Mouse (Mus musculus): ENCODE data around the gene Polq. TPM values are rescaled to one million over a fixed set of nuclear protein-coding genes. Genes with fewer than 3 reads are reported as not detected.

Gene Polq
- total and polyA plus RNA-seq, 3 experiments = 13.6 to 17.2 TPM; not detected in 1

DNA sequence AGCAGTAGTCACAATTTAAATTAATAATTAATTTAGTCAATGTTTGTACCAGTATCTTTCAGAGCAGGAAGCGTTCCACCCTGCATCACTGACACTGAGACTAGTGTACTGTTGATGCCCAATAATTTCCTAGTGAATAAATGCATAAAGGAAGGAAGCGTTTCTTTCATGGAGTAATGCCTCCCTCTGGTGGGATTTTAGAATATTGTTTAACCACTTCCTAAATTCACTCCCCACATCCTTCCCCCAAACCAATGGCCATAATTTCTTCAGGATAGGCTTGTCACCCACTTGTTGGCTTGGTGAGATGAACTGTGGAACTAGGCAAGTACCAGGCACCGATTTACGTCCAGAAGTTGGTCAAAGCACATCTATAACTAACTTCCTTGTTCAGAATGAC is 1.2 kb upstream of the Polq start:
- TF ChIP-seq KAT2A (conservative IDR thresholded peaks at IDR 0.05; ENCODE audit: low read depth, low read length) (no peak), SIN3A (IDR thresholded peaks at IDR 0.05; ENCODE audit: low read length) (peak; percentile 61), E2F4 (IDR thresholded peaks at IDR 0.05; ENCODE audit: borderline replicate concordance, low read depth, low read length) (no peak), ZC3H11A (IDR thresholded peaks at IDR 0.05; ENCODE audit: low read depth, low read length) (peak; percentile 86), JUND (IDR thresholded peaks at IDR 0.05; ENCODE audit: low read depth, low read length) (no peak), RAD21 (IDR thresholded peaks at IDR 0.05; ENCODE audit: low read depth, low read length) (peak; percentile 98), USF1 (IDR thresholded peaks at IDR 0.05; ENCODE audit: low read depth, low read length) (no peak), SMC3 (IDR thresholded peaks at IDR 0.05; ENCODE audit: low read depth, low read length) (peak; percentile 84), CTCF (IDR thresholded peaks at IDR 0.05 in 2 of 3, conservative IDR thresholded peaks at IDR 0.05 in 1 of 3; ENCODE audit: control insufficient read depth in 1 of 3, insufficient read depth in 1 of 3, low read depth in 2 of 3, low read length in 3 of 3, poor library complexity in 1 of 3, severe bottlenecking in 1 of 3) (peak in 2 of 3 experiments; percentile 45 to 86; a peak in 4 of 6 replicates), NELFE (IDR thresholded peaks at IDR 0.05; ENCODE audit: low read depth, low read length) (no peak)
- H3K27ac ChIP-seq (ENCODE audit: control insufficient read depth, low read depth, low read length) = no peak overlapping the region

GRCm38 (mm10) chr16:37011922-37012289 is 320 bp downstream of the Polq start:
- Histone ChIP-seq H3K36me3 (ENCODE audit: control insufficient read depth in 1 of 2, insufficient read depth in 2 of 2, low read length in 2 of 2) (peaks cover 2 to 11% of the 10 kb centered on the region in 2 experiments; a peak in 3 of 4 replicates), H3K27ac (ENCODE audit: control insufficient read depth, low read depth, low read length) (peak overlapping the region; percentile 28; the same call in 1 of the 2 replicates), H3K4me1 (ENCODE audit: control insufficient read depth in 1 of 2, insufficient read depth in 2 of 2, low read length in 2 of 2) (peaks cover 0 to 11% of the 10 kb centered on the region in 2 experiments; a peak in 1 of 4 replicates), H3K9ac (ENCODE audit: control insufficient read depth, low read depth, low read length, poor library complexity, severe bottlenecking) (peak overlapping the region; percentile 92), H3K27me3 (ENCODE audit: control insufficient read depth in 1 of 2, insufficient read depth in 2 of 2, low read length in 2 of 2) (no peaks in the 10 kb centered on the region; a peak in 1 of 4 replicates), H3K9me3 (replicated peaks; ENCODE audit: insufficient read depth, low read length) (no peaks in the 10 kb centered on the region), H3K79me2 (ENCODE audit: control insufficient read depth, insufficient read depth, low read length, poor library complexity) (peaks cover 16% of the 10 kb centered on the region), H3K4me3 (ENCODE audit: control insufficient read depth in 1 of 2, insufficient read depth in 1 of 2, low read depth in 2 of 2, low read length in 2 of 2) (peak overlapping the region; percentile 69 to 97)
- no peak for TF ChIP-seq BHLHE40 (IDR thresholded peaks at IDR 0.05; ENCODE audit: borderline replicate concordance, low read depth, low read length)
- TF ChIP-seq POLR2AphosphoS5 (IDR thresholded peaks at IDR 0.05; ENCODE audit: borderline replicate concordance, low read depth, low read length) = no peak
- no peak for TF ChIP-seq ZC3H11A (IDR thresholded peaks at IDR 0.05; ENCODE audit: low read depth, low read length)
- no peak for TF ChIP-seq KAT2A (conservative IDR thresholded peaks at IDR 0.05; ENCODE audit: low read depth, low read length)
- TF ChIP-seq E2F4 (IDR thresholded peaks at IDR 0.05; ENCODE audit: borderline replicate concordance, low read depth, low read length) = no peak
- TF ChIP-seq ELF1 (IDR thresholded peaks at IDR 0.05; ENCODE audit: low read depth, low read length) = no peak
- TF ChIP-seq UBTF (IDR thresholded peaks at IDR 0.05; ENCODE audit: borderline replicate concordance, insufficient read depth, low read depth, low read length) = no peak
- no peak for DNase-seq (ENCODE audit: low read depth, low spot score)

More for the DNA sequence above, 1.2 kb upstream of the Polq start:
- Histone ChIP-seq H3K27me3 (ENCODE audit: control insufficient read depth in 1 of 2, insufficient read depth in 2 of 2, low read length in 2 of 2) (peaks cover 0 to under 1% of the 10 kb centered on the region in 2 experiments; a peak in 3 of 4 replicates), H3K9me3 (replicated peaks; ENCODE audit: insufficient read depth, low read length) (no peaks in the 10 kb centered on the region), H3K4me3 (ENCODE audit: control insufficient read depth in 1 of 2, insufficient read depth in 1 of 2, low read depth in 2 of 2, low read length in 2 of 2) (peak overlapping the region; percentile 21 to 63), H3K79me2 (ENCODE audit: control insufficient read depth, insufficient read depth, low read length, poor library complexity) (peaks cover 16% of the 10 kb centered on the region), H3K36me3 (ENCODE audit: control insufficient read depth in 1 of 2, insufficient read depth in 2 of 2, low read length in 2 of 2) (peaks cover 0 to 11% of the 10 kb centered on the region in 2 experiments; a peak in 3 of 4 replicates), H3K9ac (ENCODE audit: control insufficient read depth, low read depth, low read length, poor library complexity, severe bottlenecking) (no peak overlapping the region; the same call in 1 of the 2 replicates), H3K4me1 (ENCODE audit: control insufficient read depth in 1 of 2, insufficient read depth in 2 of 2, low read length in 2 of 2) (peaks cover 0 to 11% of the 10 kb centered on the region in 2 experiments; a peak in 1 of 4 replicates)
- peak; percentile 83 for DNase-seq (ENCODE audit: low read depth, low spot score)
